Mouse (Mus musculus): ENCODE measurements around the gene Pih1h3b.

Gene Pih1h3b

DNA sequence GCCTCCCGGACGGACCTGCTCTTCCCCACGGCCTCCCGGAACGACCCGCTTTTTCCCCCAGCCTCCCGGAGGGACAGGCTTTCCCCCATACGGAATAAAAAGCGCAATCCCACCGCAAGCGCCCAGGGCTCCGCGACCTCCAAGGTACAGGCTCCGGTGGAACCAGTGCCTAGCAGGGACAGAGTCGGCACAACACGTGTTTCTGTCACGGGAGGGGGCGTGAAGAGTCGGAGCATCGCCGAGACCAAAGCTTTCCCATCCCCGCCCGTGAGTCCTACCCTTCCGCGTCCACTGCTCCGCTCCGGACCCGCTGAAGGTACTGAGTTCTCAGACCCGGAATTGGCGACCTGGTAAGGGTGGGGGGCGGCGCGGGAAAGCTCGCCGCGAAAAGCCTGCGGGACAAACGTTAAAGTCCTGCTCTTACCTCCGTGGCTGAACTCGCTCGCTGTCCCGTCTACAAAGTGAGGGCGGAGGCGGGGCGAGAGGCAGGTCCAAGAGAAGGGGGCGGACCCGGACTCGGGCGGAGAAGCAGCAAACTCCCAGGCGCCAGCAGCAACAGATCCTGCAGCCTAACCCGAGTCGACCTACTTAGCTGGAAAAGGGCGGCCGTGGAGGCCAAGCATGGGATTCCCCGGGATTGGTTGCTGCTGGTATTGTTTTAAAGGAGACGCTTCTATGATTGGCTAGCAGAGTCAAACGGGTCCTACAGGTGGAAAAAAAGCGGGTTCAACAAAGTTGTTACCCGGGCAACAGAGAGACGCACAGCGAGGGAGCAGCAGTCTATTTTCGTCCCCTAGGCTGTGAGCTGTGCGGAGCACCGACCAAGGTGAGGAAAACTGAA is at the start of gene Pih1h3b, which contains the start of gene Nup62cl:
Pih1h3b (plus strand) TSS at position 745 of the 841 bp plus-strand sequence.
Nup62cl (minus strand) TSS at position 578 of the 841 bp plus-strand sequence.
- peak; percentile 2 for DNase-seq (ENCODE audit: extremely low read depth, insufficient read length, low spot score)

DNA sequence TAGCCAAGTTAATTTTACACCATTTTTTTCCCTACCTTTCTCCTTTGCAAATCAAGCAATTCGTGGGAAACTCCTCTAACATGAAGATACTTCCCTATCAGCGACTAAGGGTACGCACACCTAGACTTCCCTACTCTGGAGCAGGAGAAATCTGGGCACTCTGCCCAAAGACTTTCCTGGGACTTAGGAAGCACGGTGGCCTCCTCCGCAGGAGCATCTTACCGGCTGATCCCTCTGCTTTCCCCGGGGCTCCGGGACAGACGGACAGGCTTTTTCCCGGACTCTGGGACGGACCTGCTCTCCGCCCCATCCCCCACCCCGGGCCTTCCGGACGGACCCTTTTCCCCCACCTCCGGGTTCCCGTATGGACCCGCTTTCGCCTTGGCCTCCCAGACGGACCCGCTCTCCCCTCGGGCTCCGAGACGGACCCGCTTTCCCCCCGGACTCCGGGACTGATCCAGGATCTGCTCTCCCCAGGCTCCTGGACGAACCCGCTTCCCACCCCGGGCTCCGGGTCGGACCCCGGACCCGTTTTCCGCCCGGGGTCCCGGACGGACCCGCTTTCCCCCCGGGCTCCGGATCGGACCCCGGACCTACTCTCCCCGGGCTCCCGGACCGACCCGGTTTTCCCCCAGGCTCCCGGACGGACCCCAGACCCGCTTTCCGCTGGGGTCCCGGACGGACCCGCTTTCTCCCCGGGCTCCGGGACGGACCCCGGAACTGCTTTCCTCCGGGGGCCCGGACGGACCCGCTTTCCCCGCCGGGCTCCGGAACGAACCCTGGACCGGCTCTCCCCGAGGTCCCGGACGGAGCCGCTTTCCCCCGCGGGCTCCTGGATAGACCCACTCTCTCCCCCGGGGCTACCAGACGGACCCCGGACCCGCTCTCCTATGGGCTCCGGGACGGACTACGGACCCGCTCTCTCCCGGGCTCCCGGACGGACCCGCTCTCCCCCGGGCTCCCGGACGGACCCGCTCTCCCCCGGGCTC is 1.5 kb upstream of the Pih1h3b start:
- DNase-seq (ENCODE audit: extremely low read depth, insufficient read length, low spot score), result peak; percentile 3

DNA sequence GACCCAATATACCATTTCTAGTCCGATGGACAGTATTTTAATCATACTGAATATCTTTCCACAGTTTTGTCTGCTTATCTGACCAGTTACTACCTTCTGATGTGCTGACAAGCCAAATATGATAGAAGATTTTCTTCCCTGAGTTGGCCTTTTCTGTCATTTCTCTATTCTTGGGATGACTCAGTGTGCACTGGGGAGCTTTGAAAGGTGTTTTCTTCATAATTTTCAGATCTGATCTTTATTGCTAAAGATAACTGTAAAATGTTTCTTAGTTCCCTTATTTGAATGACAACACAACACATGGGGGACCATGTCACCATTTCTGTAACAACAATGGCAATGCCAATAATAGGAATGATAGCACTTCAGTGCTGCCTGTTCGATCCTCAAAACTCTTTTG is 19.9 kb downstream of the Pih1h3b start:
- DNase-seq (ENCODE audit: extremely low read depth, insufficient read length, low spot score), result no peak

DNA sequence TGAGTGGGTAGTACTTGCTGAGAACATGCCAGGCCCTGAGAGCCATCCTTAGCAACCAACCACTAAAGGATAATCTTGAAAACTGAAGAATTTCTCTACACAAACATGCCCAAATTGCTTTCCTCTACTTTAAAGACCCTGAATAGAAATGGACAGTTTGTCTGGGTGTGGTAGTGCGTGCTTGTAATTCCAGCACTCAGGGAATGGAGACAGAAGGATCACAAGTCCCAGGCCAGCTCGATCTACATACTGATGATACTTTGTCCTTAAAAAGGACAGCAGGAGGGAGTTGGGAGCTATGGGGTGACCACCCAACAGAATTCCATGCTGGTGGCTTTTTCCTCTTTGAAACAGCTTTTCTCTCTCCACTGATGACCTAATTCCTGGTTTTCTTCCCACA is 31.4 kb downstream of the Pih1h3b start:
- DNase-seq (ENCODE audit: extremely low read depth, insufficient read length, low spot score), result no peak
